Mouse (Mus musculus): Measurements from ENCODE around the gene Frmd4a. TPM values are rescaled to one million over a fixed set of nuclear protein-coding genes. Genes with fewer than 3 reads are reported as not detected.

The Frmd4a gene
- polyA plus RNA-seq, 1 experiment: 7.7 TPM

GRCm38 (mm10) chr2:4412870-4413595 is 395.5 kb downstream of the Frmd4a start:
- peaks cover 34% of the 10 kb centered on the region for H3K27me3 ChIP-seq (replicated peaks)
- H3K36me3 ChIP-seq (replicated peaks; ENCODE audit: low read length): no peaks in the 10 kb centered on the region
- TF ChIP-seq GATA1 (IDR thresholded peaks at IDR 0.05; ENCODE audit: borderline replicate concordance, low read length) (no peak), FLI1 (IDR thresholded peaks at IDR 0.05; ENCODE audit: low read length) (no peak)
- H3K9me3 ChIP-seq: no peaks in the 10 kb centered on the region
- H3K4me3 ChIP-seq (replicated peaks): no peak overlapping the region
- H3K4me1 ChIP-seq: peaks cover 4% of the 10 kb centered on the region; the same call in 1 of the 2 replicates

GRCm38 (mm10) chr2:4413596-4414335 is 396.2 kb downstream of the Frmd4a start:
- Histone ChIP-seq H3K4me3 (replicated peaks) (no peak overlapping the region), H3K27me3 (replicated peaks) (peaks cover 34% of the 10 kb centered on the region), H3K4me1 (peaks cover 4% of the 10 kb centered on the region; the same call in 1 of the 2 replicates), H3K9me3 (no peaks in the 10 kb centered on the region), H3K36me3 (replicated peaks; ENCODE audit: low read length) (no peaks in the 10 kb centered on the region)
- TF ChIP-seq GATA1 (IDR thresholded peaks at IDR 0.05; ENCODE audit: borderline replicate concordance, low read length) (no peak), FLI1 (IDR thresholded peaks at IDR 0.05; ENCODE audit: low read length) (no peak)

- TF ChIP-seq GATA1 (IDR thresholded peaks at IDR 0.05; ENCODE audit: borderline replicate concordance, low read length): no peak
- peaks cover 13% of the 10 kb centered on the region for H3K27me3 ChIP-seq (replicated peaks)
- H3K4me1 ChIP-seq: no peaks in the 10 kb centered on the region
- H3K9me3 ChIP-seq: 0 out of 2 replicates have a peak, but pooled peaks cover 3% of the 10 kb centered on the region
- no peak overlapping the region for H3K4me3 ChIP-seq (replicated peaks)
- H3K36me3 ChIP-seq (replicated peaks; ENCODE audit: low read length): no peaks in the 10 kb centered on the region
These were observed 403.3 kb downstream of the Frmd4a start for GRCm38 (mm10) chr2:4420679-4421312.

- Histone ChIP-seq H3K27me3 (replicated peaks) (peaks cover 12% of the 10 kb centered on the region), H3K36me3 (replicated peaks; ENCODE audit: low read length) (no peaks in the 10 kb centered on the region), H3K4me3 (replicated peaks) (no peak overlapping the region), H3K9me3 (0 out of 2 replicates have a peak, but pooled peaks cover 3% of the 10 kb centered on the region), H3K4me1 (no peaks in the 10 kb centered on the region)
- TF ChIP-seq FLI1 (IDR thresholded peaks at IDR 0.05; ENCODE audit: low read length) (no peak), GATA1 (IDR thresholded peaks at IDR 0.05; ENCODE audit: borderline replicate concordance, low read length) (no peak)
These were observed 404.2 kb downstream of the Frmd4a start for GRCm38 (mm10) chr2:4421757-4422156.

GRCm38 (mm10) chr2:4423896-4424295 is 406.4 kb downstream of the Frmd4a start:
- Histone ChIP-seq H3K4me3 (replicated peaks) (no peak overlapping the region), H3K36me3 (replicated peaks; ENCODE audit: low read length) (no peaks in the 10 kb centered on the region), H3K27me3 (replicated peaks) (peaks cover 19% of the 10 kb centered on the region), H3K4me1 (no peaks in the 10 kb centered on the region), H3K9me3 (0 out of 2 replicates have a peak, but pooled peaks cover 3% of the 10 kb centered on the region)
- no peak for TF ChIP-seq GATA1 (IDR thresholded peaks at IDR 0.05; ENCODE audit: borderline replicate concordance, low read length)
- TF ChIP-seq FLI1 (IDR thresholded peaks at IDR 0.05; ENCODE audit: low read length): no peak

- Histone ChIP-seq H3K4me3 (replicated peaks) (no peak overlapping the region), H3K9me3 (0 out of 2 replicates have a peak, but pooled peaks cover 3% of the 10 kb centered on the region), H3K36me3 (replicated peaks; ENCODE audit: low read length) (no peaks in the 10 kb centered on the region), H3K4me1 (peaks cover 6% of the 10 kb centered on the region), H3K27me3 (replicated peaks) (peaks cover 47% of the 10 kb centered on the region)
- TF ChIP-seq GATA1 (IDR thresholded peaks at IDR 0.05; ENCODE audit: borderline replicate concordance, low read length) (no peak), FLI1 (IDR thresholded peaks at IDR 0.05; ENCODE audit: low read length) (no peak)
These were observed 410.9 kb downstream of the Frmd4a start for GRCm38 (mm10) chr2:4428407-4428855.

- H3K9me3 ChIP-seq: peaks cover 11% of the 10 kb centered on the region; the same call in 1 of the 2 replicates
- peaks cover 71% of the 10 kb centered on the region for H3K27me3 ChIP-seq (replicated peaks)
- H3K4me3 ChIP-seq (replicated peaks): no peak overlapping the region
- TF ChIP-seq GATA1 (IDR thresholded peaks at IDR 0.05; ENCODE audit: borderline replicate concordance, low read length) (no peak), FLI1 (IDR thresholded peaks at IDR 0.05; ENCODE audit: low read length) (no peak)
- H3K36me3 ChIP-seq (replicated peaks; ENCODE audit: low read length): no peaks in the 10 kb centered on the region
- H3K4me1 ChIP-seq: peaks cover 12% of the 10 kb centered on the region
These were observed 415.6 kb downstream of the Frmd4a start for GRCm38 (mm10) chr2:4433119-4433518.

- H3K4me3 ChIP-seq (replicated peaks): no peak overlapping the region
- no peaks in the 10 kb centered on the region for H3K36me3 ChIP-seq (replicated peaks; ENCODE audit: low read length)
- peaks cover 65% of the 10 kb centered on the region for H3K27me3 ChIP-seq (replicated peaks)
- peaks cover 11% of the 10 kb centered on the region; the same call in 1 of the 2 replicates for H3K9me3 ChIP-seq
- no peak for TF ChIP-seq GATA1 (IDR thresholded peaks at IDR 0.05; ENCODE audit: borderline replicate concordance, low read length)
- no peak for TF ChIP-seq FLI1 (IDR thresholded peaks at IDR 0.05; ENCODE audit: low read length)
- H3K4me1 ChIP-seq: peaks cover 12% of the 10 kb centered on the region
These were observed 417.5 kb downstream of the Frmd4a start for GRCm38 (mm10) chr2:4435051-4435450.

- H3K4me1 ChIP-seq: peaks cover 12% of the 10 kb centered on the region
- peaks cover 56% of the 10 kb centered on the region for H3K27me3 ChIP-seq (replicated peaks)
- no peak for TF ChIP-seq FLI1 (IDR thresholded peaks at IDR 0.05; ENCODE audit: low read length)
- TF ChIP-seq GATA1 (IDR thresholded peaks at IDR 0.05; ENCODE audit: borderline replicate concordance, low read length): no peak
- no peaks in the 10 kb centered on the region for H3K36me3 ChIP-seq (replicated peaks; ENCODE audit: low read length)
- H3K4me3 ChIP-seq (replicated peaks): no peak overlapping the region
- peaks cover 11% of the 10 kb centered on the region; the same call in 1 of the 2 replicates for H3K9me3 ChIP-seq
These were observed 419.1 kb downstream of the Frmd4a start for GRCm38 (mm10) chr2:4436361-4437231.
